Mouse (Mus musculus) liver, postnatal 0 days (tissue): ENCODE data around the gene Rin3.

Experiments
- CTCF ChIP-seq: sonication (generic); IDR thresholded peaks from 2 replicates; pipeline ENCODE4 v1.5.1; 2016; ENCODE audit warnings: antibody characterized with exemption, low read depth
- EP300 ChIP-seq: IDR thresholded peaks from 2 replicates; pipeline ENCODE4 v1.6.1; 2016; ENCODE audit warnings: antibody characterized with exemption, low read depth, mild to moderate bottlenecking

DNA sequence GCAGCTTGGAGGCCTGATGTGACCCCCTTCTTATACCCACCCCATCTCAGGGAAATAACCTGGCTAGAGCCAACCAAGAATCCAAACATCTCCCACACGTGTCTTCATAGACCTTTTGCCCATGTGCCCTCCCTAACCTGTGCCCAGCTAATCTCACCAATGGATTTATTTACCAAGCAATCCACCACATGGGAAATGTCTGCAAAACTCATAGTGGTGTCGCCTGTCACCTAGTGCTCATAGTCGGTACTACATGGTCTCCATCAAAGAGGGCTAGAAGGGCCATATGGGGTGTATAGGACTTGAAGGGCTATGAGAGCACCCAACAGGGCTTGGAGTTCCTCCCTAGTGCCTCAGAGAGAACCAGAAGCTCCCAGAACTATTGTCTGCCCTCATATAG lies 102.0 kb downstream of the Rin3 start:
- TF ChIP-seq CTCF: peak; percentile 84
- no peak for TF ChIP-seq EP300
